Mouse (Mus musculus) lung, adult 2 months (tissue): ENCODE measurements around the gene Rap1gds1. TPM values are rescaled to one million over a fixed set of nuclear protein-coding genes. Genes with fewer than 3 reads are reported as not detected.

ENCODE experiments used
- DNase-seq: peaks from one replicate; pipeline ENCODE4 v3.0.0; 2022
- H3K4me1 ChIP-seq: fragments of 200-500 bp; 2 replicates; pipeline ENCODE4 v1.6.1; 2011; ENCODE audit warnings: low read length; ENCODE audit not compliant: control insufficient read depth, insufficient read depth
- H3K4me3 ChIP-seq: fragments of 200-500 bp; replicated peaks from 2 replicates; pipeline ENCODE3; 2011; ENCODE audit warnings: low read depth, mild to moderate bottlenecking, control low read depth, low read length; ENCODE audit errors: extremely low read depth
- CTCF ChIP-seq: fragments of 200-500 bp; IDR thresholded peaks from 2 replicates; pipeline ENCODE4 v1.5.1; 2011; ENCODE audit warnings: mild to moderate bottlenecking, low read length, control low read depth; ENCODE audit not compliant: insufficient read depth
- POLR2A ChIP-seq: fragments of 200-500 bp; IDR thresholded peaks from 2 replicates; pipeline ENCODE4 v1.6.1; 2011; ENCODE audit warnings: low read depth, mild to moderate bottlenecking, control low read depth, low read length, borderline replicate concordance; ENCODE audit errors: extremely low read depth
- WGBS: fragments of 180-500 bp; shearing (Covaris S2); methylation state at CpG from one replicate; pipeline ENCODE4 v1.1.7; 2018; 5-methylcytosine and 5-hydroxymethylcytosine counted together
- polyA plus RNA-seq: library from polyadenylated mRNA; depleted of rRNA; stranded (reverse); fragments of >200 nt; gene quantifications from 2 replicates; pipeline ENCODE4 v1.2.3, GENCODE M21; 2012

Rap1gds1 gene
- polyA plus RNA-seq, 1 experiment = 19.6 TPM

DNA sequence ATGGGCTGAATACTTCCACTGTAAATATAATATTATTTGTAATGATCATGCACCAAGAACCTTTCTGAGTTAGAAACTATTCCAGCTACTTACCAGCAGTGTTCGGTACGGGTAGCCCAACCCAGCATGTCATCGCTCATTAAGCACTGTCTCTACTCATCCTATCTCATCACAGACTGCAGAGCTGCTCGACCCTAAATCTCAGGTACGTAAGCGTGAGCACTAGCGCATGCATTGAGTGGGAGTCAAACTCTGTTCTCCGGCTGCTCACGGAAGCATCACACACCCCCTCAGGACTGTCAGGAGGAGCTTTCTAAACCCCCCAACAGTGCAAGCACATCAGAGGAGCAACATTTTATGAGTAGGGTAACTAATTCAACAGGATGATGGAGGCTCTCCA, 107.4 kb downstream of the Rap1gds1 start:
- no peak overlapping the region for H3K4me3 ChIP-seq

GRCm38 (mm10) chr3:138958527-138958926, 116.5 kb downstream of the Rap1gds1 start:
- 90% methylated on average over 8 of the region's 8 CpGs for WGBS
- no peaks in the 10 kb centered on the region for H3K4me1 ChIP-seq
- no peak for DNase-seq
- no peak overlapping the region for H3K4me3 ChIP-seq
- TF ChIP-seq CTCF (no peak), POLR2A (no peak)

More for the DNA sequence above, 107.4 kb downstream of the Rap1gds1 start:
- 93% methylated on average over 9 of the region's 9 CpGs for WGBS
- no peaks in the 10 kb centered on the region for H3K4me1 ChIP-seq
- no peak for TF ChIP-seq CTCF
- no peak for TF ChIP-seq POLR2A
- no peak for DNase-seq

DNA sequence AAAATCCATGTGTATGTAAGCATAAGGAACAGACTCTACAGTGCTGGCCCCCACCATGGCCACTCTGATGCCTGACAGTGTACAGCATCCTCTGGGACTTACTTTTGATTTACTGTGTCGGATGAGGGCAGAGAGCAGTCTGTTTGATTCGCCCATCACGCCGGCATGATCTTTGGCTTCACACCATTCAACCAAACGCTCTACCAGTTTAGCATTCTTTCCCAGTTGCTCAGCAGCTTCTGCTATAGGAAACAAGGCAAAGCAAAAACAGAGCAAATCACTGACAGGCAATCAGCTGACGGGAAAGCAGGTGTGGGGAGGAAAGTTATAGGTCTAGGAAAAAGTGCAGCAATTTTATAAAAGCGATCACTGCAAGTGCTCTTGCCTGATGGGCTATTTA, 119.8 kb downstream of the Rap1gds1 start:
- TF ChIP-seq POLR2A (no peak), CTCF (no peak)
- no peak for DNase-seq
- Histone ChIP-seq H3K4me3 (no peak overlapping the region), H3K4me1 (no peaks in the 10 kb centered on the region)
- WGBS = 96% methylated on average over 7 of the region's 7 CpGs

DNA sequence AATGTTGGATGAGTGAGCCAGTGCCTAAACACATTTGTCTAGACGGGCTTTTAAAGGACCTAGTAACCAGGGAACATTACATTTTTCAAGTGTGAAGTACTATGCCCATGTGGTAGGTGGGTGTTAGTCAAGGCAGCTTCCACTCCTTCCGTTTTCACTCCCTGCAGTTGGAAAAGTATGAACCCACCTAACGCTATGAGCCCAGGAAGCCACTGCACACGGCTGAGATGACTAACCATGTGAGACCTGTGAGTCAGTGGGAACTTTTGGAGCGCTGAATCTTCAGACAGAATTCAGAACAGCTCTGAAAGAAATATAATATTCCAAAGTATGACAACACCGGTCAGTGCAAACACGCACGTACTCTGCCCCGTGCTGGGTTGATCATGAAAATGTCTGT, 125.9 kb downstream of the Rap1gds1 start:
- H3K4me3 ChIP-seq = no peak overlapping the region
- TF ChIP-seq CTCF (no peak), POLR2A (no peak)
- WGBS = 96% methylated on average over 9 of the region's 9 CpGs
- no peaks in the 10 kb centered on the region for H3K4me1 ChIP-seq
- DNase-seq = no peak

DNA sequence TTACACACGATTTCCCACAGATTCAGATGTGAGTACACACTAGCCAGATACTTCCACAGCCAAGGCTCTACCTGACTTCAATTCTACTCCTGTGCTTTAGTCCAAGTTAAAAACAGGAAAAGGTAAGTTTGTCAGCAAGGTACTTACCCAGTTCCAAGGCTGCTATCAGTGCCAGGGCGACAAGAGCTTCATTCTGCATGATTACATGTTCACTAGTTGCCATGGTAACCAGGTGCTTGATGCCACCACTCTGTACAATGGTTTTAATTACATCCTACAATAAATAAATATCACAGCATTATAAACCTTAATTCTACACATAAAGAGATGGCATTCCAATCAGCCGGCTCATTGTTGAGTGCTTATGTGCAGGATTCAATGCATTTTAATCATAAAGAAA, 129.5 kb downstream of the Rap1gds1 start:
- no peak overlapping the region for H3K4me3 ChIP-seq
- 94% methylated on average over 3 of the region's 3 CpGs for whole genome bisulfite sequencing
- no peaks in the 10 kb centered on the region for H3K4me1 ChIP-seq
- TF ChIP-seq POLR2A (no peak), CTCF (no peak)
- DNase-seq = no peak

GRCm38 (mm10) chr3:138941604-138942003, 133.4 kb downstream of the Rap1gds1 start:
- no peaks in the 10 kb centered on the region for H3K4me1 ChIP-seq

DNA sequence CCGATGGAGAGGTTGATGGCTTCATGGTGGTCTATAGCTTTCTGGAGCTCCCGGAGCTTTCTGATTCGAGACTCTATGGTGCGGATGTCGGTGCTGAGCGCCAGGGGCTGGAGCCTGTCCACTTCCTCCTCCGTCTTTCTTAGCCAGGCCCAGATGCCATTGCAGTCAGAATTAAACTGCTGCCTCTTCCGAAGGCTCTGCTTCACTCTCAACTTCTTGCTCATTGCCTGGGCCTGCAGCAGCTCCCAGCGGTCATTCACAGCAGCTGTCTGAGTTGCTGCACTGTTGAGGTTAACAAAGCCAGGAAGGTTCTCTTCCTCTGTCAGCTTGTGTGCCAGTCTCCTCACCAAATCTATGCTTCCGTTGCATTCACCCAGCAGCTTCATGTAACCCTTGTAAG, 137.8 kb downstream of the Rap1gds1 start:
- Histone ChIP-seq H3K4me3 (no peak overlapping the region), H3K4me1 (no peaks in the 10 kb centered on the region)
- WGBS = 92% methylated on average over 10 of the region's 10 CpGs
- no peak for DNase-seq
- TF ChIP-seq POLR2A (no peak), CTCF (no peak)

More at GRCm38 (mm10) chr3:138941604-138942003, 133.4 kb downstream of the Rap1gds1 start:
- H3K4me3 ChIP-seq = no peak overlapping the region
- WGBS = 79% methylated on average over 9 of the region's 9 CpGs
- DNase-seq = no peak
- no peak for TF ChIP-seq POLR2A
- TF ChIP-seq CTCF = no peak

DNA sequence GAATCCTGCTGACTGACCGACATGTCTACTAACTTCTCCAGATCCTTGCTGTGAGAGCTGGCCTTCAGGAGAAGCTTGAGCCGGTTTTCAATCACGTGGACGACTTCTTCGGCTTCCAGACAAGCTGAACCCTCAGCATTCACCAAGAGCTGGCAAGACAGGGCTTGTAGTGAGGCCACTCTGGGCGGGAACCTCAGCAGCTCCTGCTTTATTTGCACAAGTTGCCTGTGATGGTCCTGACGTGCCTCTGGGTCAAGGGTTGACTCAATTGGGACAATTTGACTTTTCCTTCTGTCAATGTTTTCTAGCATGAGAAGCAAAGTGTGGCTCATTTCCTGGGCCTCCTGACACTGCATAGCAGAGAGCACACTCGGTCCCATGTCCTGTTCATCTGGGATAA, 138.2 kb downstream of the Rap1gds1 start:
- 85% methylated on average over 8 of the region's 8 CpGs for WGBS
- Histone ChIP-seq H3K4me1 (no peaks in the 10 kb centered on the region), H3K4me3 (no peak overlapping the region)
- no peak for DNase-seq
- TF ChIP-seq POLR2A = no peak
- no peak for TF ChIP-seq CTCF

GRCm38 (mm10) chr3:138927437-138927836, 147.6 kb downstream of the Rap1gds1 start:
- Histone ChIP-seq H3K4me1 (no peaks in the 10 kb centered on the region), H3K4me3 (no peak overlapping the region)
- TF ChIP-seq CTCF (no peak), POLR2A (no peak)
- WGBS = 93% methylated on average over 4 of the region's 4 CpGs
- no peak for DNase-seq

DNA sequence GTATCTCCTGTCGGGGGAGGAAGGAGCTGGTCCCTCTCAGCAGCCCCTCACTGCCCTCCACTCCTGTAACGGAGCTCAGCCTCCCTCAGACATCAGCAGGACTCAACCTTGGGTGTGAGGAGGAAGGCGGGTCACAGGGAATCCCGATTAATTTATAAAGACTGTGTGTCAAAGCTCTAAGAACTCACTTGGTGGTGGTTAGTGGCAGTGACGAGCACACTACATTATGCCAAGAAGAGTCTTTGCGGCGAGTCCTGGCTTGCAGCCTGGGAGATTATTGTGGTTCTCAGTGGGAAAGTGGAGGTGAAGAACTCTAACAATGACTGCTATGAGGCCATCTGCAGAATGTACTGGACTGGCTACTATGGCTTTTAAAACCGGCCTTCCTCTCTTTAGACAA, 148.8 kb downstream of the Rap1gds1 start:
- no peaks in the 10 kb centered on the region for H3K4me1 ChIP-seq
- no peak overlapping the region for H3K4me3 ChIP-seq
- 88% methylated on average over 8 of the region's 8 CpGs for WGBS
- DNase-seq = no peak
- TF ChIP-seq POLR2A (no peak), CTCF (no peak)
